Mouse (Mus musculus) brain, adult 2 months (tissue): ENCODE data around the gene Insr.
A peak's percentile ranks its signal among the peaks of the same experiment; 100 is the strongest.

Experiments used
- DNase-seq: peaks from one replicate; pipeline ENCODE4 v3.0.0; 2011; ENCODE audit warnings: low read depth, low spot score

Insr gene

DNA sequence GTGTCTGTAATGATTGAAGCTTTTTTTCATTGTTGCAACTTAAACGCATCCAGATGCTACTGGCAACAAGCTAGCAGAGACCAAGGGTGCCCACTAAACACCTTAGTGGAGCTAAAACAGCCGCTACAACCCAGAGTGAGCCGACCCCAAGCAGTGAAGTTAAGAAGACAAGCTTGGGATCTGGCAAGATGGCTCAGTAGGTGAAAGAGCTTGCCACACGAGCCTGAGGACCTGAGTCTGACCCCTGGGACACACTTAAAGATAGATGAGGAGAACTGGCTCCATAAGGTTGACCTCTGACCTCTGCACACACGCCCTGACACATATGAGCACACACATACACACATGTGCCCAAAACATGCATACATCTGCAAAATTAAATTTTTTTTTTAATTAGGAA is 4.2 kb downstream of the Insr start:
- DNase-seq: no peak

DNA sequence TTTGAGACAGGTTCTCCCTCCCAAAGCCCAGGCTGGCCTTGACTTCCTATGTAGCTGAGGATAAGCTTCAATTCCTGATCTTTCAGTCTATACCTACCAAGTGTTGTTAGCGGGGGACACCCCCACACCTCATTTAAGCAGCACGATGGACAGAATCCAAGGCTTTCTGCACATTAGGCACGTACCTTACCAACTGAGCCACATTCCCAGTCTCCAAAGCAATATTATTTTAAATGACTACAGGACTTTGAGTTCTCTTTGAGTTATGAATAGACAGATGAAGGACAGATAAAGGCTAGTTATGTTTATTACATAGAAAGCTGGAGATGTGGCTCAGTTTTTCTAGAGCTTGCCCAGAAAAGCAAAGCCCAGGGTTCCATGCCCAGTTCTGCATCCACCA is 5.6 kb downstream of the Insr start:
- no peak for DNase-seq

DNA sequence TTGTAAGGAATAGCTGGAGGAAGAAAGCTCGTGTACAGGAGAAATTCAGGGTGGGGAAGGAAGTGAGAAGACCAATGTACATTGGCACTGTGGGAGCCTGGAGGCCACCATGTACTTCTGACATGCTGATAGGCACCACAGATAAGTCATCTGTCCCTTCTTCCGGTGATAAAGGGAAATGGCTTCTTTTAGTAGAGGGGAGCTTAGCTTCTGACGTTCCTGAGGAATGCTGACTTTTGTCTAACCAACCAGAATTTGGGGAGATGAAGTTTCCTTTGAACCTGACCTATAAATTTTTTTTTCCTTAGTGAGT is 12.0 kb downstream of the Insr start:
- no peak for DNase-seq

DNA sequence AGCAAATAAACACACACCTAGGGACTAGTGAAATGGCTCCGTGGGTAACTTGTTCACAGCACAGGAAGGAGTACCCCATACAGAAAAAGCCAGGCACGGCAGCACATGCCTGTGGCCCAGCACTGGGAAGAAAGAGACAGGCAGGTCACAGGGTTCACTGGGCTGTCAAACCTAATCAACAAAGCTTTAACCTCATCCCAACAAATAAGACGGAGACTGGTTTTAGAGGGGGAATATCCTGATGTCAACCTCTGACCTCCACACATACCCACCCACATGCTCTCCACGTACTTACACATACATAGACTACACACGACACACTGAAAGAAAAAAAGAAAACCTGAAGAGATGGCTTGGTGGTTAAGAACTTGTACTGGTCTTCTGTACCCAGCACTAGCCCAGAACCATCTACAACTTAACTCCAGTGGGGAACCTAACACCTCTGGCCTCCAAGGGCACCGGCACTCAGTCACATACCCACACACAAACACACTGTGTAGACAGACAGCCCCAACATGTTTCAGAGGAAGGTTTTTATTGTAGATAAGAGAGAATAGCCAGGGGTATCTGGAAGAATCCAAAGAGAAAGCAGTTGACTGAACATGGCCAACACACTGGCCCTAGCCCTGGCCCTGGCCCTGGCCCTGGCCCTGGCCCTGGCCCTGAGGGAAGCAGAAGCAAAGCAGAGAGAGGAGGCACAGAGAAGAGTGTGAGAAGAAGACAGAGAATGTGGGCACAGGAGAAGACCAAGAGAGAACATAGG is 12.6 kb downstream of the Insr start:
- DNase-seq: no peak

DNA sequence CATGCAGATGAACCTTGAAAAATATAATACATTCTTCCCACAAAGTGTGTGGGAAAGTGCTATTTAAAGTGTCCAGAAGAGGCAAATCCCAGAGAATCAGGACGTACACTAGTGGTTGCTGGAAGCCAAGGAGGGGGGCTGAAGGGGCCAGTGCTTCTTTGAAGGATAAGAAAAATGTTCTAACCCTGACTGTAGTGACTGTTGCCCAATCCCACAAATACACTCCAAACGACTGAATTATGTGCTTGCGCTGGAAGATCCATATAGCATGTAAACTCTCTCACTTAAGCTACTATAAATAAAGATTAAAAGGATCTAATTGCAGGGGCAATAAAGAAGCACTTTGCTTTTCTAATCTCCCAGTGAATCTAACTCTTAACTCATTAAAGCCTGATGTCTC is 14.2 kb downstream of the Insr start:
- no peak for DNase-seq

DNA sequence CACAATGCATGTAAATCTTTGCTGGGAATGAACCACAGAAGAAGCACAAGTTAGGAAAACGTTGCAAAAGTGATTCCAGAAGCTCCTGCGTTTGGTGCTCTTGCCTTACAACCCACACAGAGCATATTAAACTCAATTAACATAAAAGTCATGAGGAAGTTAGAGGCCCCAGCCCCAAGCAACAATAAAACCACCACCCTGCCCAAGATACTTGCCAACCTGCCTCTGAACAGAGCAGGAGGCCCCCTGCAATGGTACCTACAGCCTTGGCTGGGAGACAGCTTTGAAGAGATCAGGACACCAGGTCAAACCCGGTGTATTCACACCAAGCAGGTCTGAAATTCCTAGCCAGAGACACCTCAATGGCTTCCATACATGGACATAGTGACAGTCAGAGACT is 16.6 kb downstream of the Insr start:
- DNase-seq: no peak

DNA sequence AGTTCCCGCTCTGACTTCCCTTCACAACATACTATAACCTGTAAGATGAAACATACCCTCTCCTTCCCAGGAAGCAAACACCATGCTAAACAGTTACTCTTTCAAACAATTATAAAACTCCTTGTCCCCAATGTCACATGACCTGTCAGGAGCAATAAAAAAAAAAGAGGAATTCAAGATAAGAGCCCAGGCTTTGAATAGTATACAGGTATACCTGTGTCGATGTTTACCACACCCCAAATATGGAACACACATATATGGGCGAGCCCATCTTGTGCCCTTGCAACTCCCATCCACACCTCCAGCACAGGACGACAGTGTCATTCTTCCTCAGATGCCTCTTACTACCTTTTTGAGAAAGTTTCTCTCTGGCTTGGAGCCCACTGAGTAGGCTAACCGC is 18.3 kb downstream of the Insr start:
- DNase-seq: no peak

DNA sequence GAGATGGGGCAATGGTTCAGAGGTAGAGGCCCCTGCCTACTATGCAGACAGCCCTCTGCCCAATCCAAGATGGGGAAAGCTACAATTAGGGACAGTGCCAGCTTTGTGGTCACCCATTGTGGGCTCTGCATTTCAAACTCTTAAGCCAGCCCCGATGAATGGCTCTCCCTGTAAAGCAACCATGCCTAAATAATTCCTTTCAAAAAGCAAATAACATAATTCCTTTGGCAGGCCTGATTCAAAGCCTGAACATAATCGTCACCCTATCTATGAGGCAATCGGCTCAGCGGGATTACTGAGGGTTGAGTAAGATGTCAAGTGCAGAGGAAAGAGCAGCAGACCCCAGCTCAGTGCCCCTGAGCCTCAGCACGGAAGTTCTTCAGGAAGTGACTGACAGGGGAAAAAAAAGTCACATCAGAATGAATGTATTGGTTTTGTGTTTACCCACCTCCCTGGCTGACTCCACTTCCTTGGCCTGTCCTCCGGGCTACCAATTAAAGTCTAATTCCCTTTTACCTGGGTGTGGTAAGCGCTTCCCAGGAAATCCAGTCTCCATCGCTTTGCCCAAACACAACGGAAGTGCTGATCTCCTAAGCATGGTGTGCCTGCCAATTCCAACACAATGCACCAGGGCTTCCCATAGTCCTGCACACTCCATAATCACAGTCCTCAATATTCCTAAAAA is 19.1 kb downstream of the Insr start:
- DNase-seq: no peak

DNA sequence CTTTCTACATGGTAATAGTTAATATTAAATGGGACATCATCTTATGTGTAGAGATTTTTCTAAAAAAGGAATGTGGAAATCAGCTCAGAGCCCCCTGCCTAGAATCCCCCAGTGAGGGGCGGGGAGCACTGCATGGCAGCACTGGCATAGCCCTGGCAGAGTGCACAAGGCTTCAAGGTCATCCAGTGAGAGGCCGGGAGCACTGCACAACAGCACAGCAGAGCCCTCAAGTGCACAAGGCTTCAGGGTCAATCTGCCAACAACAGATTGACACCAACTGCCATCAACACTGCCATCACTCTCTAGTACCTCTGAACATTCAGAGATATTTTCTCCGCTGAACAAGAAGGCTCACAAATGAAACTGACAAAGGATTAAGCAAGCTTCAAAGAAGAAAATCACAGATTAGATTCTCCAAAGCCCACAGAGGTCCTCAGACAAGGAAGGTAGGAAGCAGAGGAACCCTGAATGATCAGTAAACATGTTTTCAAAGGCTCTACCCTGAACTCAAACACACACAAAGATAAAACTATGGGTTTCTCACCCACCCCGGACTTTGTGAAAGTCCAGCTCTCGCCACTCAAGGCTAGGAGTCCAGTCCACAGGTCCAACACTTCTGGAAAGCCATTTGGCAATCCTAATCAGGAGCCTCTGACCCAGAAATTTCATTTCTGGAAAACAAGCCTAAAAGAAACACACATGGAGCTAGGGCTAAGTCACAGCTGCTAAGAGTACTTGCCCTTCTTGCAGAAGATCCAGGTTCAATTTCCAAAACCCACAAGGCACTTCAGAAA is 23.1 kb downstream of the Insr start:
- DNase-seq: no peak

DNA sequence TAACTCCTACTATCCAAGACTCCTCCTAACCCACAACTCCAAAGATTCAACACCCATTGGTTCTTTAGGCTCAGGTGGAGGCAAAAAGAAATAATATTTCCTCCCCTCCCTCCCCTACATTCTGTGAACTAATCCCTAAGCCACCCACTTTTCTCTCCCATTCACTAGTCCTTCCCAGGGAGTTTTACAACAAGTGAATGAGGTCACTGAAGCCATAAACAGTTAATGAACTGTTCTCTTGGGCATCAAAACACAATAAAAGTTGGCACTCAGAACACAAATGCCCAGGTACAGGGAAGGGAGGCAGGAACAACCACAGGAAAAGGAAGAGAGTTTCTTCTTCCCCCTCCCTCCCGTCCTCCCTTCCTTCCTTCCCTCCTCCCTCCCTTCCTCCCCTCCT is 24.1 kb downstream of the Insr start:
- DNase-seq: no peak

DNA sequence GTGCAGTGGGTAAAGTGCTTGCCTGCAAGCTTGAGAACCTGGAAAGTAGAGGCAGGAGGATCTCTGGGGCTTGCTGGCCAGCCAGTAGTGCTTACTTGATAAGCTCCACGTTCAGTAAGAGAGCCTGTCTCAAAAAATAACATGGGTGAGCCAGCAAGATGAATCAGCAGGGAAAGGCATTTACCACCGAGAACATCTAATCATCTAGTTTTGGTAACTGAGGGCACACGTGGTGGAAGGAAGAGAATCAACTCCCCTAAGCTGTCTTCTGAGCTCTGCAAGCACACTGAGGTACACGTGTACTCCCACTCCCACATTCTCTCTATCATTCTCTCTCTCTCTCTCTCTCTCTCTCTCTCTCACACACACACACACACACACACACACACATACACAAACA is 26.2 kb downstream of the Insr start:
- peak; percentile 58 for DNase-seq

DNA sequence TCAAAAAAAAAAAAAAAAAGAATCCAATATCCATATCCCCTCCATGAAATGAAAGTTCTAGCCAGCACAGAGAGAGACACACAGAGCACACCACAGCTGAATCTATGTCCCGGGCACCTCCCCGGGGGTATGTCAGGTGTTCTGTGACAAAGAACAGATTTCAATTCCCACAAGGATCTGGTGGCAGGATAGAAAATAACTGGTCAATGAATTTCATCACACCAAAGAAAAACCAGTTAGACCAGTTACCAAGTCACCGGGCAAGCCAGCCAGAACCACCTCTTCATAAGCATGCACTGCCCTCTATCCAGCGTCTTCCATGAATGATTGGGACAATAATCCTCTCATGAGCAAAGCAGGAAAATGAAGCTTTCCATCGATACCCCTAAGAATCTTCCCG is 26.8 kb downstream of the Insr start:
- DNase-seq: no peak

DNA sequence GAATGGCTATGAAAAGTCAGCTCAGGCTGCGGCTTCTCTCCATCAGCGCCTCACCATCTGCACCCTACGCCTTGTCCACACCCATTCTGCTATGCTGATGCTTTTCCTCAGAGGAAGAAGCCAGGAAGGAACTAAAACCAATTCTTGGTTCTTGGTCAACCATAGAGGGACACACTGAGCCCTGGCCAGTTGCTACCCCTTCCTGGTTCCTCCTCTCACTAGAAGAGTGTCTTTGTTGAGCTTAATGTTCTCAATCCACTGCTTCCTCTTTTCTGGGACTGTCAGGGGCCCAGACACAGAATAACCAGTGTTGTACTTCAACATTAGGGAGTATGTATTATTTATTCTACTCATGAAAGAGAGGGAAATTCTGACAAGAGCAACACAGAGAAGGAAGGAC is 28.3 kb downstream of the Insr start:
- DNase-seq: no peak

DNA sequence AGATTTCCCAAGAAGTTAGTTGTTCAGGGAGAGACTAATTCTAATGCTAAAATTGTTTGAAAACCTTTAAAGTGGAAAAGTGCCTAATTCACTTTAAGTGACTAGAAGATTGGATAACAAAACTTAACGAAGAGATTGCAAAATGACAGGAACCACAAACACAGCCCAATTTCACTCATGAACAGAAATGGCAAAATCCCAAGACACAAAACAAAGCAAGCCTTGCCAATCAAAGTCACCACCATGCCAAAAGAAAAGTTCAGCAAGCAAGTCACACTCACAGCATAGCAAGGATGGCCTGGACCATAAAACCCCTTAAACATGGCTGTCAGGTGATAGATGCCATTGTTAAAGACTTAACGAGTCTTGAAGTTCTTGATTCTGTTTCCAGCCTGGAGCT is 29.5 kb downstream of the Insr start:
- DNase-seq: no peak

DNA sequence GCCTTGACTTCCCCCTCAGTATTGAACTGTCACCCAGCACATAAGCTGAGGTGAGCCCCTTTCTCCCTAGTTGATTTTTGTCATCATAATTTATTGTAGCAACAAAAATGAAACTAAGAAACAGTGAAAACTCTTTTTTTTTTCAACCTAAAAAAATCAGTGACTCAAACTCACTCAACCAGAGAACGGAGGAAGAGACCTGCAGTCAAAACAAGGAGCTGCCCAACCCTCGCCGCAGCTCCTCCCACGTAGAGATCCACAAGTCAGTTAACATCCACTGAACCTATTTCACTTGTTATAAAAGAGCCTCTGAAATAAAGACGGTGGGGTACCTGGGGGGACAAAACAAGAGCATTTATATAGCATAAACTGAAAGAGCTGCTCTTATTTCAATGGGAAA is 30.7 kb downstream of the Insr start:
- DNase-seq: peak; percentile 27

DNA sequence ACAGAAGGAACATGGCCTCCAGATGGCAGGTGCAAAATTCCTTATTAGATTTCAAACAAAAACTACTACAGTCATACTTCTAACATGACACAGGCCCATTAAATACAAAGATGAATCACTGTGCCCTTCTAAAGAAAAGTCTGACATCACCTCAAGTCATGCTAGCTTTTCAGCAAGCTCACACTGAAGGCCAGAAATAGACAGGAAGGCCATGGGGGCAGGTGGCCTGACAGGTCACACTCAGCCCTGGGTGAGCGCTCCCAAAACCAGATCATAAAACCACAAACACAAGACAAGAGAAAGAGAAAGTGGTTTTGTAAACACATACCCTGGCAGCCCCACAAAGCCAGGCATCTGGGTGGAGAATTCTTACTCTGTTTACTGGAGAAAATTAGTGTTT is 32.3 kb downstream of the Insr start:
- DNase-seq: no peak

DNA sequence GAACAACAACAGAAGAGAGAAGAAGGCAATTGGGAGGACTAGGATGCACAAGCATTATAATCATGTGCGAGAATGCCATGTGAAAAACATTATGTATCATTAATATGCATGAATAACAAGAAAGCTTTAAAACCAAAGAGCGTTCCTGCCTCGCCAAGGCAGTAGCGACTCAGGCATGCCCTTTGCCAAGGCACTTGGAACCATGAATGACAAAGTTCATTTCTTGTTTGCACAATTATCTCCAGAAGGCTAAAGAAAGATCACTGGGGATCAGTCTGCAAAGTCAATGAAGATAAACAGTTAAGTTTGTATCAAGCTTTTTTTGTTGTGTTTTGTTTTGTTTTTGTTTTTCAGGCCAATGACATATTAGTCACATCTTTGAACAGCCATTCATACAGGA is 36.2 kb downstream of the Insr start:
- DNase-seq: no peak

DNA sequence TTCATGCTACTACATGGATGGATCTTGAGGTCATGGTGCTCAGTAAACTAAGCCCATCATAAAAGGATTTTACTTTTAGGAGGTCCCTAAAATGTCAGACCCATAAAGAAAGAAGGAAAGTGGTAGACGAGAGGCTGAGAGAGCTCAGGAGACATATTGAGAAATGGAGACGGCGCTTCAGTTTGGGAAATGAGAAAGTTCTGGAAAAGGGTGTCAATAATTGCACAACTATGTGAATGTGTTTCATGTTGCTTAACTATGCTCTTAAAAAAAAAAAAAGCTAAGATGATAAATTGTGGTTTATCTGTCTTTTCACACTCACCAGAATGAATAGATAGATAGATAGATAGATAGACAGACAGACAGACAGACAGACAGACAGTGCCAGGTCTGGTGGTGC is 38.7 kb downstream of the Insr start:
- DNase-seq: no peak

DNA sequence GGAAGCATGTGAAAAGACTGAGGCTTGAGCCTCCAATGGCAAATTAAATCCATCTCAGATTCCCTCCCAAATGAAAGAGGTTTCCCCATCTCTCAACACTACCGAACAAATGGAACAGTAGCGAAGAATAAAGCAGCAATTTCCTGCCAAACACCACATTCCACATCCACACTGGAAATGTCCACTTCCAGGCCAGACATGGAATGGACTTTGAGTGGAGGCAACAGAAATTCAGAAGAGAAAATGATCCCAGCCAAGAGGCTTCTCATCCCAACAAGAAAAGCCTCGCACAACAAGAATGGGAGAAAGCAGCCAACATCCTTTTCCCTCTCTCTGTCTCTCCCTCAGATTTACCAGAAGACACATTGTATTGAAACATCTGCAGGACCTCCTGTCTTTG is 39.8 kb downstream of the Insr start:
- no peak for DNase-seq

DNA sequence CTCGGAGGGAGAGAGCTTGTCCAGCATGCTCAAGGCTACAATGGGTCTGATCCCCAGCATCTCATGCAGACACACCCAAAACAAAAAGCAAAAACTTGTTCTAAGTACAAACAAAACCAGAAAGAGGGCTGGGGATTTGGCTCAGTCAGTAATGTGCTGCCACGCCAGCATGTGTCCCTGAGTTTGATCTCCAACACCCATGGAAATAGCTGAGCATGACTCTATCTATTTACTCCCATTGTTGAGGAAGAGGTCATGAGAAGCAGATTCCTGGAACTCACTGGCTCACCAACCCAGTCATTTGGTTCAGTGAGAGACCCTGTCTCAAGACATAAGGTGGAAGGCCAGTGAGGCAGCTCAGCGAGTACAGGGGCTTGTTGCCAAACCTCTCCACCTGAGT is 40.6 kb downstream of the Insr start:
- no peak for DNase-seq

DNA sequence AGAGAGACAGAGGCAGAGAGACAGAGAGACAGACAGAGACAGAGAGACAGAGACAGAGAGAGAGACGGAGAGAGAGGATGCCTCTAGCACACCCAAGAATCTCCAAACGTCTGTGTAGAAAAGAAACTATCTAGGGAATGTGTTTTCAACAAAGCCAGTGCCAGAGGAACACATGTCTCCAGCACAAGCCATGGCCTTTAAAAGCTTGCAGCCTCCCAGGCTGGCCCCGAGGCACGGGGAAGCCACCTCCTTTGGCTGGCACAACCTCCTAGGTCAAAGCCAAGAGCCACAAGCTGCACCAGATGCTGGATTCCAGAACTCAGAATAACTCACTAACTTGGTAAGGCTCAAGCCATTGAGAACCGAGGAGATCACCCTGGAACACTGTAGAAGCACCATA is 42.1 kb downstream of the Insr start:
- no peak for DNase-seq

DNA sequence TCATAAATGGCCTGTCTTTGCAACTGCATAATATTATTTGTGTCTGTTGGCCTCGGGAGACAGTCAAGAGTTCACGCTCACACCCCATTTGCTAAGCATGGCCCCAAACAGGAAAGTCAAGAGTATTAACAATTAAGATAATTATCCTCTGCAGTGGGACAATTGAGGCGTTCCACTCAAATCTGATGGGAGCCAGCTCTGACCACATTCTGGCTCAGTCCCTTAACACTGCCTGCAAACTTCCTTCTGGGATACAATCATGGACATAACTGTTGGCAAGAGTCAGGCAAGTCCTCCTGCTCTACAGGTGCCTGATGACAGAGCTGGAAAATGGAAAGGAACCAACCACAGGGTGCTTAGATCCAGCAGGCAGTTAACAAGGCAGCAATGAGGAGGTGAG is 43.1 kb downstream of the Insr start:
- DNase-seq: no peak

DNA sequence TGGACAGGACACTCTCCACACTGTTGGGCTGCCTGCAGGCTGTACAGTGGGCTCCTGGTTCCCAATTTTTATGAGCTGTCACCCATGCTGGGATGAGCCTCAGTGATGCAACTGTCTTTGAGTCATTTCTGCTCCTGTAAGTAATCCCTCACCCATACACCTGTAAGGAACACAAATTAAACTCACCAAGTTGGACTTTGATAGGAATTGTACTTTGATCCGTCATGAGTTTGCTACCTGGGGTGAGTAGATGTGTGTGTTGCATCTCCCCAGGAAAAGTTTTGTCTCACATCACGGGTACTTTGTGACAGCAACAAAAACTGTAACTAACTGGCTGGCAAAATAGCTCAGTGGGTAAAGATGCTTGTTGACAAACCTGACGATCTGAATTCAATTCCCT is 44.8 kb downstream of the Insr start:
- DNase-seq: no peak
